Mouse (Mus musculus): ENCODE measurements around the gene Palm. TPM values are rescaled to one million over a fixed set of nuclear protein-coding genes. Genes with fewer than 3 reads are reported as not detected.
A peak's percentile ranks its signal among the peaks of the same experiment; 100 is the strongest.
"Not testable (repeated sequence)": the region's sequence is repeated elsewhere in the genome, so short reads cannot be mapped to it uniquely, and the experiment has no call there.

Gene Palm
- 240 and 252 TPM in 2 replicates for polyA plus RNA-seq (2015; fragmentation: Nextera tagmentation; extraction: Ambion mirVana)

DNA sequence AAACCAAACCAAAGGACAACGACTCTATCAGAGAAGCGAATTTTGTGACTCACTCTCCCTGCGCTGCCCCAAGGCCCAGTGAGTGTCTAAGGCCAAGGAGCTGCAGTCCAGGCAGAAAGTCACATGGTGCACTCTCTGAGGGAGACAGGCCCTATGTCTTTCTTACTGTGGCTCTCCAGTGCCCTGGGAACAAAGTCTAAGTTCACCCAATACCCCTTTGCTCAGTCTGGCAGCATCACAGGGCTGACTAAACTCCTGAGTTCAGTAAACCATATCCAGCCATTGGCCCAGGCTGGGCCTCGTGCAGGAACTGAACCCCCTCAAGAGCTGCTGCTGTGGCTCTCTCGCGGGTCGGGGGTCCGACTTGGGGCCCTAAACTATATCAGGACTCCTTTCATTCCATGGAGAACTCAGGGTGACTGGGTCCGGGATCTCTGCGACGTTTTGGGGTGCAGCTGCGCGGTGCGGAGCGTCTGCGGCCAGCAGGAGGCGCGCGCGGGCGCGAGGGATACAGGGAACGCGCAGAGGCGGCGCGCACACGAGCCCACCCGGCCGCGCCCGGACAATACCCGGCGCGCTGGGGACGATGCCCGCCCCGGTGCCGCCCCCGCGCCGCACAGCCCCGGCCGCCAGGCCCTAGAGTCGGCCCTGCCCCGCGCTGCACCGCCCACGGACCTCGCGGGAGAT is at the start of gene Palm:
Gene Palm (plus strand): TSS at position 522 of the 687 bp plus-strand sequence.
- Histone ChIP-seq H3K4me1 (replicated peaks) (peaks cover 44% of the 10 kb centered on the region), H3K27me3 (0 out of 2 replicates have a peak, but pooled peaks cover 4% of the 10 kb centered on the region), H3K9me3 (no peaks in the 10 kb centered on the region), H3K27ac (peak within 1 kb of the TSS; percentile 94), H3K4me2 (peak within 1 kb of the TSS; percentile 95), H3K9ac (peak within 1 kb of the TSS; percentile 97), H3K36me3 (0 out of 2 replicates have a peak, but pooled peaks cover 3% of the 10 kb centered on the region), H3K4me3 (peak within 1 kb of the TSS; percentile 96)
- WGBS = 5% methylated on average over 51 of the region's 51 CpGs
- ATAC-seq (ENCODE audit: low FRiP score) = peak; percentile 58

DNA sequence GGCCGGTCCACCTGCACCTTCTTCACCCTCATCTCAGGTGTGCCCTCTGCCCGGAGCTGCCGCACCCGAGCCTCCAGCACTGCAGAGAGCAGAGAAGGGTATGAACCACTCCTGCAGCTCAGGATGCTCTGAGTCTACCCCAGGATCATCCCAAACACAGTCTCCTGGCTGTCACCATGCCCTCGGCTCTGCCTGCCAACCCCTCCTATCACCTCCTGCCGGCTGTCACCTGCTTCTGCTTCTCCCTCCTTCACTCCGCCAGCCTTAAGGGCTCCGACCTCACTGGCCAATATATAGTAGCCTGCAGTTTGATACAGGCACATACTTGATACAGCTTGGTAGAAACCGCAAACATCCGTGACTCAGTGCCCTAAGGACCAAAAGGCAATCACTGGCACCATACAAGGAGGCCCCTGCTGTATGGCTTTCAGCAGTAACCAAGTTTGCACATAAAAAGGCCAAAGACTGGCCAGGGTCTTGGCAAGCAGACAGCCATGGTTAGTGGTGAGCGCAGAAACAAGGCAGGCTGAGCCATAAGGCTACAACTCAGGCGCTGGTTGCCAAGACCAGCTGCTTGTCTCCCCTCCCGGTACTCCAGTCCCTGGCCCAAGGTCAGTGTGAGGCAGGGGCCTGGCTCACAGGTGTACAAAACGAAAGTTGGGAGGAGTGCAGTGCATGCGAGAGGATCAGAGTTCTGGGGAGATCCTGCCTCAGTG is 49.6 kb upstream of the Palm start:
- H3K9me3 ChIP-seq = peaks cover 22% of the 10 kb centered on the region
- no peak overlapping the region for H3K4me2 ChIP-seq
- 93% methylated on average over 15 of the region's 15 CpGs for WGBS
- no peaks in the 10 kb centered on the region for H3K27me3 ChIP-seq
- no peak for ATAC-seq (ENCODE audit: low FRiP score)
- no peak overlapping the region for H3K9ac ChIP-seq
- H3K27ac ChIP-seq = no peak overlapping the region
- peaks cover 57% of the 10 kb centered on the region for H3K36me3 ChIP-seq
- no peak overlapping the region for H3K4me3 ChIP-seq
- peaks cover 13% of the 10 kb centered on the region for H3K4me1 ChIP-seq (replicated peaks)

DNA sequence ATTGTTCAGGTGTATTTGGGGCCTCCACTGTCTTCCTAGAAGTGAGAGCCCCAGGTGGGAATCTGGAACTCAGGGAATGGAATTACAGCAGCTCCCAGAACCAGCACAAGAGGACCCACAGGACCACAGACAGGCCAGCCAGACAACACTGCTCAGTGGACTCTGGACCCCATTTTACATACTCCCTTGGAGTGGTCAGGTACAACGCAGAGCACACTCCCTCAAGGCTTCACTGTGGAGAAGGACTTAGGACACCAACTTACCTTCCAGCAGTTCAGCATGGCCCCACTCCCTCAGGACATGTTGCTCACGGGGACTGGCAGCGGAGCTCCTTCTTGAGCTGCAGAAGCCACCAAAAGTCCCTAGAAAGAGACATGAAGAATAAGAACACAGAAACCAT is 48.0 kb upstream of the Palm start:
- H3K27ac ChIP-seq = no peak overlapping the region
- no peak for ATAC-seq (ENCODE audit: low FRiP score)

DNA sequence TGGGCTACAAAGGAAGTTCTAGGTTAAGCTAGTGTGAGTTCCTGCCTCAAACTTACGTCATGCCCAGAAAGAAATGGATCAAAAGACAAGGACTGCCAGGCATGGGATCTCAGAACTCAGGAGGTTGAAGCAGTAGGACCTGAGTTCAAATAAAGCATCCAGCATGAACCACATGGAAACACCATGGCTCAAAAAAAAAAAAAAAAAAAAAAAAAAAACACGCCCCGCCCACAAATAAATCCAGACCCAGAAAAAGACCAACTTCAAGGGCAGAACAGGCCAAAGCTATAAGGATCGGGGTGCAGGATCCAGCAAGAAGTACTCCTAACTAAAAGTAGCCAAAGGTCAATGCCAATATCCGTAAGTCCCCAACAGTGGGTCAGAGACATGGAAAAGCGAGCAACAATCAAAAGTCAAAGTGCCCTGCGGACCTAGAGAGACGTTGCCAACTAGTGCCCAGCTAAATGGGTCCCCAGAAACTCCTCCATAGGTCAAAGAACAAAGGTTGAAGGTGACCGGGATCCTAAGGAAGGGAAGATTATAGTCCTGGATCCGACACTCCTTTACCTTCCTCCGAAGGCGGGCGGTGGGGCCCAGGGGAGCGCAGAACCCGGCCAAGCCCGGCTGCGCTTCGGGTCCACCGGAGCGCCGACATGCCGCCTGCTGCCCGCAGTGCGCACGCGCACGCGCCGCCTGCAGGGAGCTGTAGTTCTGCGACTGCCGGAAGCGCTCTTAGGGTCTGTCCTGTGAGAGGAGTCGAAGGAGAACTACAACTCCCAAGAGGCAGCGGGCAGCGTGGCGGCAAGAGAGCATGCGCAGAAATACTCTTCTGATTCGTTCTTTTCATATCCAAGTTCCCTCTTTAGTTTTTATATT is 47.2 kb upstream of the Palm start, which contains the start of gene Polrmt:
Gene Polrmt (minus strand): TSS at position 684 of the 876 bp plus-strand sequence.
- H3K27me3 ChIP-seq = no peaks in the 10 kb centered on the region
- H3K9ac ChIP-seq = peak within 1 kb of the TSS; percentile 72
- peak; percentile 95 for ATAC-seq (ENCODE audit: low FRiP score)
- H3K4me1 ChIP-seq (replicated peaks) = peaks cover 13% of the 10 kb centered on the region
- H3K9me3 ChIP-seq = no peaks in the 10 kb centered on the region
- peaks cover 34% of the 10 kb centered on the region for H3K36me3 ChIP-seq
- peak within 1 kb of the TSS; percentile 64 for H3K4me2 ChIP-seq
- 3% methylated on average over 38 of the region's 38 CpGs for WGBS
- H3K4me3 ChIP-seq = peak within 1 kb of the TSS; percentile 58
- H3K27ac ChIP-seq = 0 out of 2 replicates have a peak within 1 kb of the TSS, but pooled peaks have one; percentile 35

More for the DNA sequence above, 48.0 kb upstream of the Palm start:
- Histone ChIP-seq H3K27me3 (no peaks in the 10 kb centered on the region), H3K4me1 (replicated peaks) (peaks cover 13% of the 10 kb centered on the region), H3K4me2 (peak overlapping the region; percentile 64), H3K9ac (peak overlapping the region; percentile 72; the same call in 1 of the 2 replicates), H3K9me3 (peaks cover 6% of the 10 kb centered on the region), H3K4me3 (peak overlapping the region; percentile 58), H3K36me3 (peaks cover 41% of the 10 kb centered on the region)
- 90% methylated on average over 3 of the region's 3 CpGs for WGBS

DNA sequence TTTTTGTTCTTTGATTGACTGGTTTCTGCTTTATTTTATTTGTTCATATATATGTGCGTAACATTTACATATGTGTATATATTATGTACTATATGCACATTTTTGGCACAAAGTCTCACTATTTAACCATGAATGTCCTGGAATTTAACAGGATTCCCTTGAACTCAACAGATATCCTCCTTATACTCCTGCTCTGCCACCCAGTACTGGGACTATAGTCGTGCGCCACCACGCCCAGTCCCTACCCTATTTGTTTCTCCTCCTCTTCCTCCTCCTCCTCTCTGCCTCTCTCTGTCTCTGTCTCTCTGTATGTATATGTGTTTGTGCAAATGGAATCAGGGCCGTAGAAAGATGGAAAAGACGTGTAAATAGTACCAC is 46.6 kb upstream of the Palm start:
- peak overlapping the region; percentile 64 for H3K4me2 ChIP-seq
- peaks cover 28% of the 10 kb centered on the region for H3K36me3 ChIP-seq
- 24% methylated on average over 6 of the region's 6 CpGs for WGBS
- peak overlapping the region; percentile 22 for H3K4me3 ChIP-seq
- H3K4me1 ChIP-seq (replicated peaks) = peaks cover 13% of the 10 kb centered on the region
- 0 out of 2 replicates have a peak overlapping the region, but pooled peaks have one; percentile 35 for H3K27ac ChIP-seq
- peak overlapping the region; percentile 26; the same call in 1 of the 2 replicates for H3K9ac ChIP-seq
- ATAC-seq (ENCODE audit: low FRiP score) = peak; percentile 60
- H3K27me3 ChIP-seq = 0 out of 2 replicates have a peak, but pooled peaks cover 3% of the 10 kb centered on the region
- H3K9me3 ChIP-seq = no peaks in the 10 kb centered on the region

DNA sequence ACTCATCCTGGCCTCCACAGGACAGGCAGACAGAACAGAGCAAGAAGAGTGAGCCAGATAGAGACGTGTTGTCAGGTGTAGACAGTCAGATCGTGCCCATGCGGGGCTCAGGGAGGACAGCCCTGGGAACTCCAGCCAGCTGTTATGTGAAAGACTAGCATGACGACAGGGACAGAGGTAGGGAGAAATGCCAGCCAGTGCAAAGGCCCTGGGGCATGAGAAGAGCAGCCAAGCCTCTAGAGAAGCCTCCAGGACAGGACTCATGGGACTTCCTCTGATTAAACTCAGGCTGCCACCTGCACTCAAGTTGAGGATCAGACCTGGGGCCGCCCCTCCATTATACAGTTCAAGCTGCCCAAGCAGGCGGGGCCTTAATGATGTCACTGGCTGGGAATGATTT is 44.9 kb upstream of the Palm start:
- peaks cover 11% of the 10 kb centered on the region for H3K36me3 ChIP-seq
- no peaks in the 10 kb centered on the region for H3K9me3 ChIP-seq
- H3K4me3 ChIP-seq = no peak overlapping the region
- no peak for ATAC-seq (ENCODE audit: low FRiP score)
- H3K4me1 ChIP-seq (replicated peaks) = peaks cover 13% of the 10 kb centered on the region
- no peak overlapping the region for H3K27ac ChIP-seq
- 0 out of 2 replicates have a peak, but pooled peaks cover 3% of the 10 kb centered on the region for H3K27me3 ChIP-seq
- H3K9ac ChIP-seq = no peak overlapping the region
- no peak overlapping the region for H3K4me2 ChIP-seq
- 77% methylated on average over 6 of the region's 6 CpGs for WGBS

DNA sequence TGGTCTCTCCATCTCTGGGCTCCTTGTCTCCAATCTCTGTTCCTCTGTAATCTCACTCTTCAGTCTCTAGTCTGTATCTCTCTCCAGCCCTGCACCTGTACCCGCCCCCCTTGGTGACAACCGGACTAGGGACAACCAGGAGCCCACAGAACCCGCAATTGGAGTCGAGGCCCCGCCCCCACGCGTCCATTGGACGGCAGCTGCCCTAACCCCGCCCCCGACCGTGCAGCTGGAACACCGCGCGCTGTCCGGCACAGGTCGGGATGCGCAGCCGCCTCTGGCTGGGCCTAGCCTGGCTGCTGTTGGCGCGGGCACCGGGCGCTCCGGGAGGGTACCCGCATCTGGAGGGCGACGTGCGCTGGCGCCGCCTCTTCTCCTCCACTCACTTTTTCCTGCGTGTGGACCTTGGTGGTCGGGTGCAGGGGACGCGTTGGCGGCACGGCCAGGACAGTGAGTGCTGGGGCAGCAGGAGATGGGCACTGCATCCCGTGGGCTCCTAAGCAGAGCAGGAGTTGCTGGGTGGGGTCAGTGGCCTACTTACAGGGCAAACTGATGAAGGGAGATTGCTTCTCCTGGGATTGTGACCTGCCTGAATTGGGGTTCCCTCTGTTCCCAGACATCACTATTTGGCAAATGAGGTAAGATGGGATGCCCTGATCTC is 38.4 kb upstream of the Palm start, which contains the start of gene Fgf22:
Gene Fgf22 (plus strand): TSS at position 221 of the 661 bp plus-strand sequence.
- Histone ChIP-seq H3K9ac (peak within 1 kb of the TSS; percentile 71), H3K4me2 (peak within 1 kb of the TSS; percentile 72), H3K4me3 (peak within 1 kb of the TSS; percentile 44), H3K4me1 (replicated peaks) (peaks cover 14% of the 10 kb centered on the region), H3K27ac (no peak within 1 kb of the TSS), H3K27me3 (peaks cover 11% of the 10 kb centered on the region; the same call in 1 of the 2 replicates), H3K9me3 (no peaks in the 10 kb centered on the region), H3K36me3 (peaks cover 43% of the 10 kb centered on the region)
- 1% methylated on average over 36 of the region's 36 CpGs for WGBS
- ATAC-seq (ENCODE audit: low FRiP score) = peak; percentile 85

DNA sequence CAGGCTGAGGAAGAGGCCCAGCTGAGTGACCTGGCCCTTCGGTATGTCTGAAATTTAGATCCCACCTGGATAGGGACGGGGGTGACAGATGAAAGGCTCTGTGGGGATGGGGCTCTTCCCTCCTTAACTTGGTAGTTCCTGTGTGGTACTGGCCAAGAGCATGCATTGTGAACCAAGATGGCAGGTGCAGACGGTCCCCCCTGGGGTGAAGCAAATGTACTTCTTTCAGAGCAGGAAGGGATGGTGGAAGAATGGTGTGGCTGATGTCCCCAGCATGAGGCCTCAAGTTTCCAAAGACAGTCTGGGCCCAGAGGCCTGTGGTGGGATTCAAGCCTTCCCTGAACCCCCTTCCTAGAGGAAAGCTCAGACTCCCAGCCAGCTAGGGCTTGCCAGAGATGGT is 37.5 kb upstream of the Palm start:
- Histone ChIP-seq H3K4me3 (peak overlapping the region; percentile 44; the same call in 1 of the 2 replicates), H3K9me3 (no peaks in the 10 kb centered on the region), H3K9ac (peak overlapping the region; percentile 71; the same call in 1 of the 2 replicates), H3K27me3 (peaks cover 11% of the 10 kb centered on the region; the same call in 1 of the 2 replicates), H3K27ac (no peak overlapping the region), H3K36me3 (peaks cover 52% of the 10 kb centered on the region), H3K4me2 (no peak overlapping the region), H3K4me1 (replicated peaks) (peaks cover 14% of the 10 kb centered on the region)
- WGBS = 82% methylated on average over 3 of the region's 3 CpGs
- ATAC-seq (ENCODE audit: low FRiP score) = no peak

DNA sequence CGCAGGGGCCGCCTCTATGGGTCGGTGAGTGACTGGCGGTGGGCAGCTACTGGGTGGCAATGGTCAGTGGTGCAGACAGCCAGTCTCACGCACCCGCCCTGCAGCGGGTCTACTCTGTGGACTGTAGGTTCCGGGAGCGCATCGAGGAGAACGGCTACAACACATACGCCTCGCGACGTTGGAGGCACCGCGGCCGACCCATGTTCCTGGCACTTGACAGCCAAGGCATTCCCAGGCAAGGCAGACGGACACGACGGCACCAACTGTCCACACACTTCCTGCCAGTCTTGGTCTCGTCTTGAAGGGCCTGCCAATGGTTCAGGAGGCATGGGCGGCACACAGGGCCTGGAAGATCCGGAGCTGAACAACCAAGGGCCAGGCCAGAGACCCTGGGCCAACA is 36.7 kb upstream of the Palm start:
- Histone ChIP-seq H3K4me2 (no peak overlapping the region), H3K4me1 (replicated peaks) (peaks cover 14% of the 10 kb centered on the region), H3K27me3 (peaks cover 9% of the 10 kb centered on the region; the same call in 1 of the 2 replicates), H3K9ac (no peak overlapping the region), H3K4me3 (no peak overlapping the region), H3K36me3 (peaks cover 60% of the 10 kb centered on the region), H3K9me3 (no peaks in the 10 kb centered on the region), H3K27ac (no peak overlapping the region)
- 91% methylated on average over 24 of the region's 24 CpGs for WGBS
- ATAC-seq (ENCODE audit: low FRiP score) = no peak

DNA sequence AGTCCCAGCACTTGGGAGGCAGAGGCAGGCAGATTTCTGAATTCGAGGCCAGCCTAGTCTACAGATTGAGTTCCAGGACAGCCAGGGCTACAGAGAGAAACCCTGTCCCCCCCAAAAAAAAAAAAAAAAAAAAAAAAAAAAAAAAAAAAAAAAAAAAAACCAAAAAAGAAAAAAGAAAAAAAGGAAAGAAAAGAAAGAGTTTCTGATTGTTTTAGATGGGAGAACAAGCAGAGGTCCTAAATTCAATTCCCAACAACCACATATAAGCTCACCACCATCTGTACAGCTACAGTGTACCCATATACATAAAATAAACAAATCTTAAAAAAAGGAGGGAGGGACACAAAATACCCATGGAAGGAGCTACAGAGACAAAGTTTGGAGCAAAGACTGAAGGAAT is 33.7 kb upstream of the Palm start:
- not testable (repeated sequence) for ATAC-seq (ENCODE audit: low FRiP score); H3K4me2 ChIP-seq; H3K9me3 ChIP-seq; H3K27ac ChIP-seq; H3K9ac ChIP-seq; H3K4me3 ChIP-seq; H3K27me3 ChIP-seq
- WGBS = 93% methylated on average over 1 of the region's 1 CpGs
- Histone ChIP-seq H3K36me3 (peaks cover 77% of the 10 kb centered on the region), H3K4me1 (replicated peaks) (peaks cover 30% of the 10 kb centered on the region)

DNA sequence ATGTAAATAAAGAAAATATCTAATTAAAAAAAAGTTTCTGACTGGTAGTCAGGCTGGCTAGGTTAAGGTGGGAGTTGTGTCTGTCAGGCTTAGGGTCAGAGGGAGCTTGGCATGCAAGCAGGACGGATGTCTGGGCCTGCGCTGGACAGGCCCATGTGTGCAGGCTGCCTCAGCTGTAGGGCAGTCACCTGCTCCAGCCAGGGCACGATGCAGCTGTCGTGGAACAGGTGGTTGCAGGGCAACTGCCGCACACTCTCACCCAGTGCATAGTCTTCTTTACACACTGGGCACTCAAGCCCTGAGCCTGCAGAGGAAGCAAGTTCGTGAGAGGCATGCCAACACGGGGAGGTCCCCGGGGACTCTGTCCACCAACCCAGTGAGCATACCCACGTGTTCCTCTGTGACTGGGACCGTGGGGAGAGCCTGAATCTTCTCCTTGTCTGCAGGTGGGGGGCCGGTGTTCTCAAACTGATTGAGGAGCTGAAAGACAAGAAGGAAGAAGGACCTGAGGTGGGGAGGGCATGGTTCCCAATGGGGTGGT is 32.7 kb upstream of the Palm start:
- H3K27ac ChIP-seq = no peak overlapping the region
- H3K4me2 ChIP-seq = no peak overlapping the region
- H3K27me3 ChIP-seq = 0 out of 2 replicates have a peak, but pooled peaks cover under 1% of the 10 kb centered on the region
- no peak overlapping the region for H3K4me3 ChIP-seq
- WGBS = 91% methylated on average over 11 of the region's 11 CpGs
- H3K4me1 ChIP-seq (replicated peaks) = peaks cover 30% of the 10 kb centered on the region
- no peaks in the 10 kb centered on the region for H3K9me3 ChIP-seq
- ATAC-seq (ENCODE audit: low FRiP score) = no peak
- H3K9ac ChIP-seq = no peak overlapping the region
- H3K36me3 ChIP-seq = peaks cover 75% of the 10 kb centered on the region
